Mouse (Mus musculus) stomach, embryonic 15.5 days (tissue): ENCODE results near the gene Fgd6. TPM values are rescaled to one million over a fixed set of nuclear protein-coding genes. Genes with fewer than 3 reads are reported as not detected.

Experiments
- ATAC-seq: fragments of 200-750 bp; cut with Nextera tagmentation; 2 replicates; pipeline ENCODE4 v1.8.0; 2017; ENCODE audit warnings: low read depth, moderate number of reproducible peaks, moderate TSS enrichment; ENCODE audit not compliant: insufficient read depth, low FRiP score
- H3K27ac ChIP-seq: fragments of 300-500 bp; sonication (generic); 2 replicates; pipeline ENCODE4 v1.5.1; 2015; ENCODE audit warnings: mild to moderate bottlenecking, inconsistent platforms
- H3K27me3 ChIP-seq: fragments of 300-500 bp; sonication (generic); replicated peaks from 2 replicates; pipeline ENCODE4 v1.6.1; 2015; ENCODE audit warnings: inconsistent platforms
- H3K36me3 ChIP-seq: fragments of 300-500 bp; sonication (generic); 2 replicates; pipeline ENCODE4 v1.6.1; 2015; ENCODE audit warnings: inconsistent platforms
- H3K4me1 ChIP-seq: fragments of 300-500 bp; sonication (generic); 2 replicates; pipeline ENCODE4 v1.6.1; 2015; ENCODE audit warnings: inconsistent platforms
- H3K4me2 ChIP-seq: fragments of 300-500 bp; sonication (generic); 2 replicates; pipeline ENCODE4 v1.6.1; 2015; ENCODE audit warnings: mild to moderate bottlenecking, inconsistent platforms
- H3K4me3 ChIP-seq: fragments of 300-500 bp; sonication (generic); replicated peaks from 2 replicates; pipeline ENCODE4 v1.5.1; 2015; ENCODE audit warnings: inconsistent platforms
- H3K9ac ChIP-seq: fragments of 300-500 bp; sonication (generic); 2 replicates; pipeline ENCODE4 v1.6.1; 2015; ENCODE audit warnings: inconsistent platforms
- H3K9me3 ChIP-seq: fragments of 300-500 bp; sonication (generic); 2 replicates; pipeline ENCODE4 v1.6.1; 2016; ENCODE audit warnings: inconsistent platforms
- WGBS: fragments of 180-500 bp; shearing (Covaris S2); methylation state at CpG from one replicate; pipeline ENCODE4 v1.1.7; 2015; 5-methylcytosine and 5-hydroxymethylcytosine counted together
- polyA plus RNA-seq: library from polyadenylated mRNA; unstranded; fragments of >200 nt; fragmentation: Nextera tagmentation; extraction: Ambion mirVana; gene quantifications from 2 replicates; pipeline ENCODE4 v1.2.1, GENCODE M21; 2015

Gene Fgd6
- polyA plus RNA-seq, 1 experiment from 2014 or later, result 3.6 TPM

GRCm38 (mm10) chr10:94171440-94172130 is 135.8 kb downstream of the Fgd6 start:
- 53% methylated on average over 12 of the region's 12 CpGs for WGBS
- H3K9me3 ChIP-seq, result no peaks in the 10 kb centered on the region
- no peak overlapping the region for H3K4me3 ChIP-seq
- no peak for ATAC-seq
- no peaks in the 10 kb centered on the region for H3K27me3 ChIP-seq
- no peak overlapping the region for H3K9ac ChIP-seq
- H3K27ac ChIP-seq, result no peak overlapping the region
- H3K4me1 ChIP-seq, result no peaks in the 10 kb centered on the region
- H3K36me3 ChIP-seq, result peaks cover 34% of the 10 kb centered on the region
- H3K4me2 ChIP-seq, result 0 out of 2 replicates have a peak overlapping the region, but pooled peaks have one; percentile 8

GRCm38 (mm10) chr10:94172137-94172536 is 136.3 kb downstream of the Fgd6 start:
- no peak overlapping the region for H3K4me3 ChIP-seq

GRCm38 (mm10) chr10:94172706-94173105 is 136.9 kb downstream of the Fgd6 start:
- Histone ChIP-seq H3K27me3 (no peaks in the 10 kb centered on the region), H3K9me3 (no peaks in the 10 kb centered on the region), H3K4me1 (no peaks in the 10 kb centered on the region), H3K4me3 (no peak overlapping the region), H3K36me3 (peaks cover 30% of the 10 kb centered on the region), H3K27ac (no peak overlapping the region), H3K4me2 (no peak overlapping the region), H3K9ac (no peak overlapping the region)
- ATAC-seq, result no peak
- WGBS, result 80% methylated on average over 6 of the region's 6 CpGs

More at GRCm38 (mm10) chr10:94172137-94172536, 136.3 kb downstream of the Fgd6 start:
- Histone ChIP-seq H3K9me3 (no peaks in the 10 kb centered on the region), H3K36me3 (peaks cover 30% of the 10 kb centered on the region), H3K9ac (no peak overlapping the region), H3K27ac (no peak overlapping the region), H3K27me3 (no peaks in the 10 kb centered on the region), H3K4me1 (no peaks in the 10 kb centered on the region), H3K4me2 (0 out of 2 replicates have a peak overlapping the region, but pooled peaks have one; percentile 8)
- no peak for ATAC-seq
- WGBS, result 75% methylated on average over 11 of the region's 11 CpGs

GRCm38 (mm10) chr10:94174652-94175051 is 138.9 kb downstream of the Fgd6 start:
- no peak overlapping the region for H3K4me3 ChIP-seq
- no peak overlapping the region for H3K27ac ChIP-seq
- ATAC-seq, result no peak
- H3K9me3 ChIP-seq, result no peaks in the 10 kb centered on the region
- 76% methylated on average over 7 of the region's 7 CpGs for WGBS
- H3K4me1 ChIP-seq, result no peaks in the 10 kb centered on the region
- no peak overlapping the region for H3K9ac ChIP-seq
- H3K27me3 ChIP-seq, result no peaks in the 10 kb centered on the region
- peaks cover 18% of the 10 kb centered on the region for H3K36me3 ChIP-seq
- no peak overlapping the region for H3K4me2 ChIP-seq

- Histone ChIP-seq H3K27me3 (no peaks in the 10 kb centered on the region), H3K36me3 (peaks cover 5% of the 10 kb centered on the region; the same call in 1 of the 2 replicates), H3K4me2 (no peak overlapping the region), H3K4me1 (no peaks in the 10 kb centered on the region), H3K9ac (no peak overlapping the region), H3K27ac (no peak overlapping the region), H3K4me3 (no peak overlapping the region), H3K9me3 (no peaks in the 10 kb centered on the region)
- ATAC-seq, result no peak
- 40% methylated on average over 4 of the region's 4 CpGs for WGBS
Observed at GRCm38 (mm10) chr10:94183199-94183598, 147.4 kb downstream of the Fgd6 start.

Other genes with a start within 250 kb of the Fgd6 start
- gene Usp44, start 204.4 kb upstream of the Fgd6 start, polyA plus RNA-seq, result 0.31 and 0.59 TPM in 2 replicates
- 179 and 189 TPM in 2 replicates for gene Metap2, start 138.9 kb upstream of the Fgd6 start, polyA plus RNA-seq
- gene Vezt, start 184 bp upstream of the Fgd6 start, polyA plus RNA-seq, result 21.1 and 22.6 TPM in 2 replicates
- 8.7 and 10.3 TPM in 2 replicates for gene Nr2c1, start 112.0 kb downstream of the Fgd6 start, polyA plus RNA-seq
- gene Ndufa12, start 162.7 kb downstream of the Fgd6 start, polyA plus RNA-seq, result 350 and 457 TPM in 2 replicates